10 mouse cellular contexts compared by ENCODE assay signal in genomic region chr1:151572601-151573320, GRCm38 (mm10). TPM values are rescaled to one million over a fixed set of nuclear protein-coding genes. Genes with fewer than 3 reads are reported as not detected.
DNase-seq lines count a peak whose midpoint lies in the region; ATAC-seq and TF ChIP-seq lines count a peak whose summit lies in the region.
"Had no signal": no experiment of that assay in that cellular context is flagged by ENCODE, and none has a peak within 500 bp of the region (broad histone marks: within the 10 kb centered on the region; RNA-seq: fewer than 3 reads in every experiment).

No protein-coding gene starts in this region.

- H3K27ac ChIP-seq in lung, embryonic 14.5 days (ENCODE audit: low read depth), result no peak overlapping the region
- 0 out of 2 replicates have a peak overlapping the region, but pooled peaks have one; percentile 8 for H3K27ac ChIP-seq in liver, postnatal 0 days (ENCODE audit: low read depth)

- no peak for ATAC-seq in lung, embryonic 14.5 days (ENCODE audit: insufficient read depth)
- no peak for ATAC-seq in liver, postnatal 0 days
- ATAC-seq: forebrain, embryonic 16.5 days had no signal

- peak overlapping the region; percentile 84; the same call in 1 of the 2 replicates for H3K4me2 ChIP-seq in lung, embryonic 14.5 days
- peak overlapping the region; percentile 86 for H3K4me2 ChIP-seq in liver, postnatal 0 days (ENCODE audit: low read depth, low read length)

- no peak overlapping the region for H3K9ac ChIP-seq in lung, embryonic 14.5 days
- H3K9ac ChIP-seq in liver, postnatal 0 days (replicated peaks), result no peak overlapping the region; the same call in 1 of the 2 replicates

- intact Hi-C loops in heart, postnatal 36 days (cut with DNase I), result loop anchor here (5.0 kb wide), 2 partner anchors 50 to 115 kb away; no protein-coding TSS in a partner anchor

- no peaks in the 10 kb centered on the region for H3K36me3 ChIP-seq in lung, embryonic 14.5 days (ENCODE audit: insufficient read depth)
- peaks cover 5% of the 10 kb centered on the region for H3K36me3 ChIP-seq in liver, postnatal 0 days (replicated peaks; ENCODE audit: insufficient read depth, low read length)

- no peak for TF ChIP-seq EP300 in liver, postnatal 0 days (IDR thresholded peaks at IDR 0.05; ENCODE audit: low read depth)

- H3K4me3 ChIP-seq in lung, embryonic 14.5 days (ENCODE audit: low read depth, low read length), result no peak overlapping the region
- peak overlapping the region; percentile 64 for H3K4me3 ChIP-seq in liver, postnatal 0 days (ENCODE audit: low read depth, low read length)

- DNase-seq in heart, adult 11 months, result peak; percentile 92
- no peak for DNase-seq in heart, postnatal 36 days
- no peak for DNase-seq in lung, embryonic 14.5 days
- no peak for DNase-seq in lung, postnatal 36 days
- peak; percentile 43 for DNase-seq in NIH3T3 (ENCODE audit: low read depth)
- DNase-seq in liver, postnatal 0 days, result no peak
- no peak for DNase-seq in T-cell, adult 2 months (ENCODE audit: low spot score)
- no peak for DNase-seq in frontal cortex, adult 2 months (ENCODE audit: extremely low spot score in 1 of 2, low spot score in 1 of 2)
- DNase-seq: kidney, adult 2 months had no signal

- 0 out of 2 replicates have a peak, but pooled peaks cover 2% of the 10 kb centered on the region for H3K4me1 ChIP-seq in lung, embryonic 14.5 days (ENCODE audit: insufficient read depth)
- H3K4me1 ChIP-seq in liver, postnatal 0 days (ENCODE audit: insufficient read depth), result peaks cover 10% of the 10 kb centered on the region; the same call in 1 of the 2 replicates

- WGBS in lung, embryonic 14.5 days, result 78% methylated on average over 7 of the region's 7 CpGs
- 67% methylated on average over 7 of the region's 7 CpGs for WGBS in liver, postnatal 0 days (ENCODE audit: insufficient replicate concordance)

- no peaks in the 10 kb centered on the region for H3K9me3 ChIP-seq in lung, embryonic 14.5 days (ENCODE audit: low read depth, low read length)
- H3K9me3 ChIP-seq in liver, postnatal 0 days (ENCODE audit: low read length), result no peaks in the 10 kb centered on the region

- TF ChIP-seq CTCF in lung, embryonic 14.5 days (IDR thresholded peaks at IDR 0.05; ENCODE audit: low read depth), result 0 out of 2 replicates have a peak, but pooled peaks have one; percentile 2
- TF ChIP-seq CTCF in liver, postnatal 0 days (IDR thresholded peaks at IDR 0.05; ENCODE audit: low read depth), result no peak

- H3K27me3 ChIP-seq in lung, embryonic 14.5 days (ENCODE audit: insufficient read depth, low read length), result peaks cover 7% of the 10 kb centered on the region; the same call in 1 of the 2 replicates
- H3K27me3 ChIP-seq in liver, postnatal 0 days (ENCODE audit: insufficient read depth, low read length), result no peaks in the 10 kb centered on the region

RNA-seq across cellular contexts. Expression of gene Fam129a, which starts 1.8 kb away (rescaled TPM):
- total RNA-seq in heart, postnatal 36 days (2021), result 10 to 100 TPM; 12.8 to 18.2 TPM
- 4.4 and 4.6 TPM in 2 replicates for polyA plus RNA-seq in lung, embryonic 14.5 days (2014; fragmentation: Nextera tagmentation; extraction: Ambion mirVana)
- polyA plus RNA-seq in liver, postnatal 0 days (2015; fragmentation: Nextera tagmentation; extraction: Ambion mirVana), result 8.3 and 11.5 TPM in 2 replicates
- polyA plus RNA-seq in frontal cortex, adult 2 months (2012; rRNA removed), result 1.8 TPM in 2 replicates

Comparison
In these comparisons a context has a peak if more than half of its experiments do, and no peak if none do; other contexts are left out.
1. DNase-seq: peak in heart, adult 11 months (single experiment) and NIH3T3 (single experiment); none in heart, postnatal 36 days (0 of 2), lung, embryonic 14.5 days (single experiment), lung, postnatal 36 days (single experiment), liver, postnatal 0 days (single experiment), T-cell, adult 2 months (single experiment) and frontal cortex, adult 2 months (0 of 2).